Mouse (Mus musculus) ovary, postnatal 36 days (tissue): Measurements from ENCODE around the gene Ccnd1.

Experiments used
- DNase-seq: peaks from one replicate; pipeline ENCODE4 v3.0.0; 2022; ENCODE audit warnings: low spot score, mixed read lengths

Ccnd1 gene

GRCm38 (mm10) chr7:144939344-144940002 lies at the start of gene Ccnd1:
TSS of gene Ccnd1 (minus strand) at chr7:144939925.
- peak; percentile 43 for DNase-seq

GRCm38 (mm10) chr7:144988856-144989255 lies 49.1 kb upstream of the Ccnd1 start:
- no peak for DNase-seq

DNA sequence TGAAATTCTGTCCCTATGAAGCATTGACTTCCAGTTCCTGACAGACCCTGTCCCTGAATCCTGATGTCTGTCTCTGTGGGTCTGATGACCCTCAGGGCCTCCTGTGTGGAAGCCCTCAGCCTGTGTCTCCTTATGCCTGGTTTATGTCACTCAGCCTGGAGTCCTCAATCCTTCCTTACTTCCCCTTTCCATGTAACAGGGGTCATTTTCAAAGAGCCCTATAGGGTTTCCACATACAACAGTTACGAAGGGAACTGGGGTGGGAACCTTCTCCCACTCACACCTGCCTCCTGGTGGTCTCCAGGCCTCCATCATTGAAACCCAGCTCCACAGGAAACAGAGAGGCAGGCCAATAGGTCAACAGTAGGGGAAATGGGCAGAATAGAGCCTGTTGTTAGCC lies 45.4 kb upstream of the Ccnd1 start:
- no peak for DNase-seq

DNA sequence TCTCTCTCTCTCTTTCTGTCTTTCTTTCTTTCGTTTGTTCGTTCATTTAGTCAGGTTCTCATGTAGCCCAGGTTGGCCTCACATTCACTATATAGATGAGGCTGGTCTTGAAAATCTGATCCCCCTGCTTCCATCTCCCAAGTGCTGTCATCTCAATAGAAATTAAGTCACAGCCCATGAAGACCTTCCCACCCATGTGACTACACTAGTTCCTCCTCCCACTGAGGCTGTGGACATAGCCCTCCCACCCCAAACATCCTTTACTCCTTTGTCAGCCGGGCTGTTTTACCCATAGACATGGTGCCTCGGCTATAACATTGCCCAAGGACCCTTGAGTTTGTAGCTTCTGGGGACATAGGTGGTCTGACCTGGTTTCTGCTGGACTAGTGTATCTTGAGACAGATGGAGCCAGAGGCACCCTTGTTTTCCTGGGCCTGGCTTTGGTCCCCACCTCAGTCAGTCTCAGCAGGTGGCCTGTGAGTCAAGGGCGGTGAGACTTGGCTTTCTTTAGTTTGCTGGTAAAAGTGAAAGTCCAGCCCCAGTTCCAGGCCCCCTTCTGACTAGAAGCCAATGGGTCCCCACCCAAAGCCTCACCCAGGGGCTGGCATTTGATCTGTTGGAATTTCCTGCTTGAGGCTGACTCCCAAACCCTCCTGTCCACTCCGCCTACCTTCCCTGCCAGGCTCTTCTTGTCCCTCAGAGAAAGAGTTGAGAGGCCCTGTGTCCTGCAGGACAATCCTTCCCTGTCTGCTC lies 42.8 kb upstream of the Ccnd1 start:
- DNase-seq = no peak

DNA sequence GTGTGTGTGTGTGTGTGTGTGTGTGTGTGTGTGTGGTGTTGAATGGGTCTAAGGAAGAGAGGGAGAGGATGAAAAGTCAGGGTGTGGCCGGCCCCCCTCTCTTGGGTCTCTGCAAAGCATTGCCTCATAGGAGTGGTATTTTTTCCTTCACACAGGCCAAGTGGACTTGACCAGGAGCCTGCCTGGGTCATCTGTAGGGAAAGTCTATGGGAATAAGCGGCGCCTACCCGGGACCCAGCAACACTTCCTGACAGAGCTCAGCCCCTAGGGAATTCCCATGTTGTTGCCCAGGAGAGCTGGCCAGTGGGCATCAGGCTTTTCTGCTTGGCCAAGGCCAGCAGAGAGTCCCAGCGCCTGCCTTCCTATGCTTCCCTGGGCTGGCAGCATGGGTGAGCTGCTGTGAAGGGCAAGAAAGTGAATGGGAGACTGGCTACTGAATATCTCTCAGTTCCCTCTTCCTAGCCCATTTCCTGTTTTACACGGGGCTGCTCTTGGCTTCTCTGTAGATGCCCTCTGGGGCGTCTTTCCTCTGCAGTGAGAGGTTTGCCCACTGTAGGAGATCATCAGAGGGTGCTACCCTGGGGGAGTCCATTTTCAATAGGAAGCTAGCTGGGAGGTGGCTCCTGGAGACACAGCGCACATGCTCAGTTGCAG lies 41.8 kb upstream of the Ccnd1 start:
- no peak for DNase-seq

DNA sequence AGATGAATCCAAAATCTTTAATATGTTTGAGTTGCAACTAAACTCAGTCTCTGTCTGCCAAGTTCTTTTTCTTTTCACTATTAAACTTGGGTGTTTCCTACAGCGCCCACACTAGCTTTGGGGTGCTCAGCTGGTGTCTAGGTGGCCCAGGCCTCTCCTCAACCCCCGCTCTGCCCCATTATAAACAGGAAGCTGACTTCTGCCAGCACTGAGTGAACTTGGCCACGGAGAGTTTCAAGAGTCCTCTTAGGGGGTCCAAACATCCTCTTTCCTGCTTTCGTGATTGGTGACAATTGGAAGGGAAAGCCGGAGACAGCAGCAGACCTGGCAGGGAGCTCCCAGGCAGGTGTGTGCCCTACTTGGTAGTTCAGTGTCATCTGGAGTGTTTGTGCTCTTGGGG lies 40.1 kb upstream of the Ccnd1 start:
- no peak for DNase-seq

DNA sequence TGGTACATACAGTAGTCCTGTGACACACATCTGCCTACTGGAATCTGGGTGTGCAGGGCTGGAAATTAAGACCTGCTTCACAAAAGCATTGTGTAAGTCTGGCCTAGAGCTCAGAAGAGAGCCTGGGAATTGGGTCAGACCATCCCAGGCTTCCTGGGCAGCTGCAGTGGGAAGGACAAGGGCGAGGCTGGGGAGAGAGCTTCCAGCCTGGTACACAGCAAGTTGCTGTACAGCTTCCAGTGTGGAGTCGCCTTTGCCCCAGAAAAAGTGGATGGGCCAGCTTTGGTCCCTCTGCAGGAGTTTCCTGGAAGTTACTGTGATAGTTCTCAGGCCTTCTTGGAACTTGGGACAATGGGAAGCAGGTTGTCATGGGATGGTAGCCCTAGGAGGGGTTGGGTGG lies 37.4 kb upstream of the Ccnd1 start:
- no peak for DNase-seq

DNA sequence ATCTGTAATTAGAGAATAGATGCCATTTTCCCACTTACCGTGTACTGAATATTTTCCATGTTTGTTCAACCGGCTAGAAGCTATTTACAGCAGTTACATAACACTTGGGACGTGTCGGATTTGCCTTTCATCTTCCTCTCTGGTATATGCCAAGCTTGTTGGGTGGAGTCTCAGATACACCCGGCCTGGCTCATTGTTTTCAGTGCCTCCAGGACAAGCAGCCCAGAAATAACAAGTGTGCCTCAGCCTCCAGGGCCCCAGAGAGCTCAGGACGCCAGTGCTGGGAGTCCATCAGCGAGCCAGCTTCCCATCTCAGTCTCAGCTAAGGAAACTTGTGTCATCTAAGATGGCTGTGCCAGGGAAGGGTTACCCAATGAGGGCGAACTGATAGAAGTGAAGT lies 33.7 kb upstream of the Ccnd1 start:
- no peak for DNase-seq

DNA sequence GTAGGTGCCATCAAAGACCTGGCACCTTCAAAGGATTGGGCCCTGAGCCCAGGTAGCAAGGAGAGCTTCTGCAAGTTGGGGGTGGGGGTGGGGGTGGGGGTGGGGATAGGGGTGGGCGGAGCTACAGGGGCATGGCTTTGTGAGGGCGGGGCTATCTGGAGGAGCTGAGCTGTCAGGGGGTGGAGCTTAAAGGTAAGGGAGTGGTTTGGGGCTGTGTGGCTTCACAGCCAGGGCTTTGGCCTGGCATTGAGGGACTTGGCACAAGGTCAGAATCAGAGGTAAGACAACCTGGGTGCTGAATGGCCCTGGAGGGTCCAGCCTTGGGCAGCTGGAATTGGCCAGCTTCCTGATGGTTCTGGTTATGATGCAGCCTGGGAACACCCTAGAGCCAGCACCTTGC lies 32.0 kb upstream of the Ccnd1 start:
- no peak for DNase-seq

DNA sequence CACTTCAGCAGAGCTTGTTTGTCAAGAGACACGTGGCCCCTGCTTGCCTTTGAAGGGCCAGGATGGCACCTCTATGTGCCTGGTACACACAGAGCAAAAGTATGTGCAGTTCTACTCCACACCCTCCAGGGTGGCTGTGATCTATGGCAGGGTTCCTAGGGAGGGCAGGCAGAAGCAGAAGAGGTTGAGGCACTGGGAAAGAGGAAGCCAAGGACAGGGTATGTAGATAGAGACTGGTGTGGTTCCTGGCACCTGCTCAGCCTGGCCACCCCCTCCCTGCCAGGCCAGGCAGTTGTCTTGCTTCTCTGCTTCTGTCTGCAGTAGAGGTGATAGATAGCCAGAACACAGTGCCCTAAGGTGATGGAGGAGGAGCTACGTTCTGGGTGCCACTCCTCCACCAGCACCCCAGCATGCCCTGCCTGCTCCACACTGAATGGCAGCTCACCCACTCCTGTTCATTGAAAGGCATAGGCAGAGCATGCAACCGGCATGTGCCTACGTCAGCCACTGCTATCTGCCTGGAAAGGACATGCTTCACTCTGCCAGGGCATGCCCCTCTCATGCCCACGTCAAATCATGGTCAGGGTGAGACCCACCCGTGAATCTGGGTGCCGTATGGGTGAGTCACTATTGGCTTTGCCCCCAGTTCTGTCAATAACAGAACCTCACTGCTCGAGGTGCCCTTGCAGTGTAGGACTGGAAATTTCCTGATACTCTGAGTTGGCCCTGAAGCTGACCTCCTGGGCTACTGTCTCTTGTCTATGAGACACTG lies 31.5 kb upstream of the Ccnd1 start:
- no peak for DNase-seq

DNA sequence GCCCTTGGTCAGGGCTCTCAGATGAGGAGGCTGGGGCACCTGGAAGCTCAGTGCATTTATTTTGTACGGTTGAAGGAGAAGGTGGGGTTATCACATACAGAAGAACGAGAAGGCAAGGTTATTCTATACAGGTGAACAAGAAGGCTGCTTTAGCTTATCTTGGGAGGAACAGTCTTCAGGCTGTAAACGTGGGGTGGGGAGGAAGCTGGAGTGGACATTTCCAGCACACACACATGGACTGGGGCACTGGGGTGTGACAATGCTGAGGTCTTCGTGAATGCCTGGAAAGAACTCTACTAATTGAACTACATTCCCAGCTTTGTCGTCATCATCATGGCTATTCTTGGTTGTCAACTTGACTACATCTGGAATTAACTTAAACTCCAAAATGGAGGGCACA lies 26.2 kb upstream of the Ccnd1 start:
- DNase-seq = no peak

GRCm38 (mm10) chr7:144964316-144964715 lies 24.6 kb upstream of the Ccnd1 start:
- DNase-seq = no peak

GRCm38 (mm10) chr7:144963911-144964310 lies 24.2 kb upstream of the Ccnd1 start:
- DNase-seq = no peak

- no peak for DNase-seq
These were observed 19.0 kb upstream of the Ccnd1 start for GRCm38 (mm10) chr7:144958509-144959395.

DNA sequence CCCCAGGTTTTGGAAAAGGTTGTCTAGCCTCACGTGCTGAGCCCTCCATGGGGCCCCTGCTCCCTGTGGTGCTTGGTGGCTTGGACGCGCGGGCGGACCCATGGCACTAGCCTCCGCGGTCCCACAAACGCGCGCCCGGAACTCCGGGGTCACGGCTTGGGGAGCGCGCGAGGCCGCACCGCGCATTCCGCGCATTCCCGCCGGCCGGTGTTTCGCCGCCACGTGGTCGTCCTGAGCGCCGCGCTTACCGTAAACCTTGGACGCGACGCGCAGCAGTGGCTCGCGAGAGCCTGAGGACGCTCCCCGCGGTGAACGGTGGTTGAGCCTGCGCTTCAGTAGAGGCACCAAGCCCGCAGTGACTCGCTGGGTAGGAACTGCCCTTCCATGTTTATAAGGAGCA lies 3.5 kb upstream of the Ccnd1 start:
- DNase-seq = peak; percentile 73

- no peak for DNase-seq
These were observed 3.0 kb upstream of the Ccnd1 start for GRCm38 (mm10) chr7:144942744-144943135.

- DNase-seq = no peak
These were observed 2.5 kb upstream of the Ccnd1 start for GRCm38 (mm10) chr7:144942071-144942743.

- peak; percentile 77 for DNase-seq
These were observed 1.6 kb upstream of the Ccnd1 start for GRCm38 (mm10) chr7:144941242-144941831.

GRCm38 (mm10) chr7:144940585-144940984 lies 860 bp upstream of the Ccnd1 start:
- no peak for DNase-seq

- no peak for DNase-seq
These were observed 362 bp upstream of the Ccnd1 start for GRCm38 (mm10) chr7:144940003-144940571.
